Mouse (Mus musculus) lung, embryonic 14.5 days (tissue): Measurements from ENCODE around the gene Ddx52. TPM values are rescaled to one million over a fixed set of nuclear protein-coding genes. Genes with fewer than 3 reads are reported as not detected.

Experiments used
- ATAC-seq: fragments of 200-750 bp; cut with Nextera tagmentation; 2 replicates; pipeline ENCODE4 v1.8.0; 2017; ENCODE audit warnings: mild to moderate bottlenecking, moderate TSS enrichment, moderate library complexity; ENCODE audit not compliant: insufficient read depth
- DNase-seq: peaks from one replicate; pipeline ENCODE4 v3.0.0-alpha.2; 2015
- H3K27ac ChIP-seq: fragments of 300-500 bp; sonication (generic); 2 replicates; pipeline ENCODE4 v1.5.1; 2014; ENCODE audit warnings: low read depth, mild to moderate bottlenecking, moderate library complexity
- H3K27me3 ChIP-seq: fragments of 300-500 bp; sonication (generic); 2 replicates; pipeline ENCODE4 v1.6.1; 2014; ENCODE audit warnings: low read length, control low read depth; ENCODE audit not compliant: insufficient read depth
- H3K36me3 ChIP-seq: fragments of 300-500 bp; sonication (generic); 2 replicates; pipeline ENCODE4 v1.6.1; 2014; ENCODE audit warnings: control low read depth; ENCODE audit not compliant: insufficient read depth
- H3K4me1 ChIP-seq: fragments of 300-500 bp; sonication (generic); 2 replicates; pipeline ENCODE4 v1.6.1; 2014; ENCODE audit warnings: antibody characterized with exemption, control low read depth; ENCODE audit not compliant: insufficient read depth
- H3K4me2 ChIP-seq: fragments of 300-500 bp; sonication (generic); 2 replicates; pipeline ENCODE4 v1.6.1; 2014; ENCODE audit warnings: mild to moderate bottlenecking
- H3K4me3 ChIP-seq: fragments of 300-500 bp; sonication (generic); 2 replicates; pipeline ENCODE4 v1.5.1; 2014; ENCODE audit warnings: low read depth, low read length
- H3K9ac ChIP-seq: fragments of 300-500 bp; sonication (generic); 2 replicates; pipeline ENCODE4 v1.6.1; 2014
- H3K9me3 ChIP-seq: fragments of 300-500 bp; sonication (generic); 2 replicates; pipeline ENCODE4 v1.6.1; 2016; ENCODE audit warnings: low read depth, low read length, control low read depth
- CTCF ChIP-seq: IDR thresholded peaks from 2 replicates; pipeline ENCODE4 v1.5.1; 2016; ENCODE audit warnings: antibody characterized with exemption, low read depth
- WGBS: fragments of 180-500 bp; shearing (Covaris S2); extraction: QIAGEN DNeasy Blood & Tissue Kit; methylation state at CpG from one replicate; pipeline ENCODE4 v1.1.7; 2014; 5-methylcytosine and 5-hydroxymethylcytosine counted together
- polyA plus RNA-seq: library from polyadenylated mRNA; unstranded; fragments of >200 nt; fragmentation: Nextera tagmentation; extraction: Ambion mirVana; gene quantifications from 2 replicates; pipeline ENCODE4 v1.2.1, GENCODE M21; 2014

Gene Ddx52
- polyA plus RNA-seq, 1 experiment from 2014 or later: 39.4 TPM

DNA sequence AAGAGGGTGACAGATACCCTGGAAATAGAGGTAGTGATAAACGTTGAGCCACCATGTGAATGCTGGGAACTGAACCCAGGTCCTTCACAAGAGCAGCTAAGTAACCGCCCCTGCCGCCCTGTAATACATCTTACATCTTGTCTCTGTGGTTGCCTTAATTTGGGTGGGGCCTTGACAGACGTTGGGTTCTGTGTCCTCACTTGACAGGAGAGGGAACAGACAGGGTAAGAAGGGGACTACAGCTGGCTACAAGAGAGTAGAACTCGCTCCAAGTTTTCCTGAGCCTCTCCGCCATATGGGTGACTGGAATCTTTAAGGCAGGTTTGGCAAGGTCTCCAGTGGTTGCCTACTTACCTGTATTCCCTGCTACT lies 26.3 kb downstream of the Ddx52 start:
- H3K4me1 ChIP-seq: no peaks in the 10 kb centered on the region
- H3K4me2 ChIP-seq: no peak overlapping the region
- H3K4me3 ChIP-seq: no peak overlapping the region
- TF ChIP-seq CTCF: no peak
- no peaks in the 10 kb centered on the region for H3K9me3 ChIP-seq
- H3K27ac ChIP-seq: no peak overlapping the region
- 0 out of 2 replicates have a peak, but pooled peaks cover under 1% of the 10 kb centered on the region for H3K36me3 ChIP-seq
- no peak overlapping the region for H3K9ac ChIP-seq
- 69% methylated on average over 6 of the region's 6 CpGs for WGBS
- DNase-seq (no peak), ATAC-seq (no peak)
- no peaks in the 10 kb centered on the region for H3K27me3 ChIP-seq

DNA sequence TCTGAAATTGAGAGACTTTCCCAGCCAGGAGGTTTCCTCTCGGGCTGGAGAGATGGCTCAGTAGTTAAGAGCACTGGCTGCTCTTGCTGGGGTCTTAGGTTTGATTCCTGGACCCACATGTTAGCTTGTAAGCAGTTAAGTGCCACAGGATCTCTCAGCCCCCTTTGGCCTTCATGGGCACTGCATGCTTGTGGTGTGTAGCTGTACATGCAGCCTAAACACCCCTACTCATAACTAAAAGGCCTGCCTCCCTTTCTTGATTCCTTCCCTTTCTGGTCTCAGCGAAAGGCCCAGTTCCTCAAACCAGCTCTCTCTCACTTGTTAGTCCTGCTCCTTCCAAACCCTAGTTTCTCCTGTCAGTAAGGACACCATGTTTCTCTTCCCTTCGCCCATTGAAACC lies 27.2 kb downstream of the Ddx52 start:
- TF ChIP-seq CTCF: peak; percentile 7; the same call in 1 of the 2 replicates
- 80% methylated on average over 3 of the region's 3 CpGs for WGBS
- Histone ChIP-seq H3K36me3 (no peaks in the 10 kb centered on the region), H3K4me3 (no peak overlapping the region), H3K4me2 (no peak overlapping the region), H3K9ac (no peak overlapping the region), H3K27me3 (no peaks in the 10 kb centered on the region), H3K27ac (no peak overlapping the region), H3K4me1 (no peaks in the 10 kb centered on the region), H3K9me3 (no peaks in the 10 kb centered on the region)
- ATAC-seq (no peak), DNase-seq (no peak)

DNA sequence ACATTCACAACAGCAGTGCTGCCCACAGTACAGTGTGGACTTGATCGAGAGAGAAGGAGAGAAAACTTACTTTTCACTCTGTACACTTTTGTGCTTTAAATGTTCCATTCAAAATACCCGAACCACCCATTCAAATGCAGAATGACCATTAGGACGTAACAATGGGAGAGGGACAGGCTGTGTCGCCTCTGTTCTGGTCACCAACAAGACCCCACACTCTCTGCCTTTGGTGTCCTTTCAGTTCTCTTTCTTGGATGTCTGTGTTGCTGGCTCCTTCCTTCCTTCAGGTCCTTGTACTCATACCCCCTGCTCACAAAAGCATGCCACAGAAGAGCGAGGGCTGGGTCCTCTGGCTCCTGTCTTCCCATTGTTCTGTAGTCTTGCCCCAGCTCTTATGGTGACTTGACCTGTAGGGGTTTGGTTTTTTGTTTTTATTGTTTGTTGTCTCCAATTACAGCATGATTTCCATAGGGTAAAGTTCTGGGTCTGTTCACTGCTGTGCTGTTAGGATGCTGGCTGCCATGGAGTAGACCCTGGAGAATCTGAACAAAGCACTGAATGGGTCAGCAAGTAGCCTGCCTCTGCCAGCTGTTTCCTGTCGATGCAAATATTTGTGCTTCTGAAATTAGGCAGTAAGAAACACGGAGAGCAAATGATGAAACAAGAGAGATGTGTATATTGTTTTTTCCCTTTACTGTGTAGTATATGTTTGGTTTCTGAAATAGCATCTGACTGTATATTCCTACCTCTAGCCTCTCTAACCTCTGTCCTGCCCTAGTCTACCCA lies 32.9 kb downstream of the Ddx52 start:
- no peaks in the 10 kb centered on the region for H3K27me3 ChIP-seq

DNA sequence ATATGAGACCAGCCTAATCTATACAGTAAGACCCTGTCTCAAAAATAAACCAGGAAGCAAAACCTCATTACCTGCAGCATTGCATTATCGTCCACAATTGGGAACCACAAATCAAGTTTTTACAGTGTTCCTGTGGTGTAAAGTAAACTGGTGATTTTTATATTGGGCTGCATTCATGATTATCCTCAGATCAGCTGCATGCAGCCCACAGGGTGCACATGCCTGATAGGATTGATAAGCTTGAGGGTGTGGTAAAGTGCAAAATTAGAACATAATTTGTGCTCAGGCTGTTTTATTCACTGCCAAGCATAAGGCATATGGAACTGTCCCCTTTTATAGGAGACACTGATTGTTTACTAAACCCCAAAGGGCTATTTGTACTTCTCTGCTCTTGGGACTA lies 33.6 kb downstream of the Ddx52 start:
- Histone ChIP-seq H3K4me1 (no peaks in the 10 kb centered on the region), H3K27ac (no peak overlapping the region), H3K4me2 (no peak overlapping the region), H3K27me3 (no peaks in the 10 kb centered on the region), H3K36me3 (peaks cover 22% of the 10 kb centered on the region), H3K9me3 (no peaks in the 10 kb centered on the region), H3K4me3 (no peak overlapping the region), H3K9ac (no peak overlapping the region)
- no peak for ATAC-seq
- TF ChIP-seq CTCF: no peak
- no peak for DNase-seq
- WGBS: 79% methylated on average over 1 of the region's 1 CpGs

More for the DNA sequence above, 32.9 kb downstream of the Ddx52 start:
- 71% methylated on average over 7 of the region's 7 CpGs for WGBS
- no peak for TF ChIP-seq CTCF
- Histone ChIP-seq H3K4me2 (no peak overlapping the region), H3K9me3 (no peaks in the 10 kb centered on the region), H3K4me3 (no peak overlapping the region), H3K27ac (no peak overlapping the region), H3K4me1 (no peaks in the 10 kb centered on the region), H3K36me3 (peaks cover 18% of the 10 kb centered on the region), H3K9ac (no peak overlapping the region)
- ATAC-seq (no peak), DNase-seq (no peak)

DNA sequence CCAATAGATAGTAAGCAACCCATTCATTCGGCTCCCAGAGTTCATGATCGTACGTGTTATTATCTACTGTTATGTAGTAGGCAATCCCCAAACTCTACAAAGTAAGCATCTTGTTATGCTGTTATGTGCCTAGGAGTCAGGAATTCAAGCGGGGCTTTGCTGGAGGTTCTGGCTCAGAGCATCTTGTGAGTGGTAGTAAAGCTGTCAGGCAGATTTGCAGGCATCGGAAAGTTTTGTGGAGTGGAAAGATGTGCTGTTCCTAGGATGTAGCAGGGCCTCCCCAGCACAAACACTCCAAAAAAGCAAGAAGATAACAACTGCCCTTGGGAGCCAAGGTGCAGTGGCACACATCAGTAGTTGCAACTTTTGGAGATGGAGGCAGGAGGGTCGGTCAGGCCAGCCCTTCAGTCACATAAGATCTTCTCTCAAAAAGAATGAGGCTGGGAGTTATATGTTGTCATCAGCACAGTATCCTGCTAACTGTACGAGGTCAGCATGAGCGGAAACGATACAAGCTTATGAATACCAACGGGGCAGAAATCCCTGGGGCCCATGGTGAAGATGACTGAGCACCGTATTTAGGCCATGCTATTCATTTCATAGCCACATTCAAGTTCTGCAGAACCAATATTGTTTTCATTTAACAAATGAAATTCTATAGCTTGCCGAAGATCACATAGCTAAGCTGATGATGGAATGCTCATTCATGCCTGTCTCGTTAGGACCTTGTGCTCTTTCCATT lies 34.5 kb downstream of the Ddx52 start:
- Histone ChIP-seq H3K9me3 (no peaks in the 10 kb centered on the region), H3K4me3 (no peak overlapping the region), H3K4me1 (no peaks in the 10 kb centered on the region), H3K27me3 (no peaks in the 10 kb centered on the region), H3K27ac (no peak overlapping the region), H3K9ac (no peak overlapping the region), H3K36me3 (peaks cover 22% of the 10 kb centered on the region), H3K4me2 (no peak overlapping the region)
- no peak for ATAC-seq
- no peak for TF ChIP-seq CTCF
- no peak for DNase-seq
- 87% methylated on average over 13 of the region's 13 CpGs for WGBS

DNA sequence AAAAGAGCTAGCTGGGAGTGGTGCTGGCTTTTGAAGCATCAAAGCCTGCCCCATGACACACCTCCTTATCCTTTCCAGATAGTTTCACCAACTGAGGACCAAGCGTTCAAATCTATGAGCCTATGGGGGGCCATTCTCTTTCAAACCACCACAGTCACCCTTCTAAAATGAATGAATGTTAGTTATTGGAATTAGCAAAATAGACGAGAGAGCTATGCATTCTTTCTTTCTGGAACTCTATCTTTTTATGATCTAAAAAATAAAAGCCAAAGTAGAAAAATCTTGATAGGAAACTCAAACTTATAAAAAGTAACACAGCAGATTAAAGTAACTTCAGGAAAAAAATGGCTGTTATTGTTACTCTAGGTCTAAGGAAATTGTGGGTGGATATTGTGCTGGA lies 35.9 kb downstream of the Ddx52 start:
- Histone ChIP-seq H3K27me3 (no peaks in the 10 kb centered on the region), H3K9ac (no peak overlapping the region), H3K4me2 (no peak overlapping the region), H3K9me3 (no peaks in the 10 kb centered on the region), H3K4me3 (no peak overlapping the region), H3K36me3 (peaks cover 31% of the 10 kb centered on the region), H3K4me1 (no peaks in the 10 kb centered on the region), H3K27ac (no peak overlapping the region)
- TF ChIP-seq CTCF: no peak
- DNase-seq (no peak), ATAC-seq (no peak)
- WGBS: 84% methylated on average over 2 of the region's 2 CpGs

DNA sequence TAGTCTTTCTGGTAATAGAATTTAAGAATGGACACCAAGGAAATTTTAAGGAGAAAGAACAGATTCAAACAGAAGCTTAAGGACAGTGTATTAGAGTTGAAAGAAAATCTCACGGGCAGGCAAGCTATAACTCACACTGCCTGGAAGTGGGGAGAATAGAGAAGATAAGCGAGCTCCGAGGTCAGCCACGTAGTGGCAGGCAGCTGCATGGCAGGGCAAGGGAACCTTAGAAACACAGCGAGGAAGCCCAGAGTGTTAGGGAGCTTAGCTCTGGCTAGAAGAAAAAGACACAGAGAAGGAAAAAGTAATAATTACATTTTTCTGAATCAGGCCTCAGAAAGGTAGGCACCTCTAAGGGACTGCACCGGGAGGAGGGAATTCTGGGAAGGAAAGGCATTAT lies 38.1 kb downstream of the Ddx52 start:
- Histone ChIP-seq H3K36me3 (peaks cover 31% of the 10 kb centered on the region), H3K27ac (no peak overlapping the region), H3K27me3 (no peaks in the 10 kb centered on the region), H3K4me3 (no peak overlapping the region), H3K9ac (no peak overlapping the region), H3K9me3 (no peaks in the 10 kb centered on the region), H3K4me2 (no peak overlapping the region), H3K4me1 (no peaks in the 10 kb centered on the region)
- WGBS: 79% methylated on average over 6 of the region's 6 CpGs
- ATAC-seq (no peak), DNase-seq (no peak)
- TF ChIP-seq CTCF: no peak
